Mouse (Mus musculus) CH12.LX (cell line): ENCODE results near the gene Cdh23. TPM values are rescaled to one million over a fixed set of nuclear protein-coding genes. Genes with fewer than 3 reads are reported as not detected.

Experiments used
- DNase-seq: peaks from one replicate; pipeline ENCODE4 v3.0.0-alpha.2; 2013; ENCODE audit errors: extremely low read depth
- H3K27ac ChIP-seq: 2 replicates; pipeline ENCODE4 v1.5.1; 2012; ENCODE audit warnings: low read depth, mild to moderate bottlenecking, control low read depth, moderate library complexity; ENCODE audit not compliant: insufficient read depth
- H3K27me3 ChIP-seq: replicated peaks from 2 replicates; pipeline ENCODE3; 2012; ENCODE audit warnings: inconsistent platforms
- H3K36me3 ChIP-seq, 2 experiments: replicated peaks in 1 of 2; 2 replicates each; pipeline versions ENCODE3 to v1.6.1; 2012; ENCODE audit warnings: inconsistent platforms in 1 of 2, low read length in 1 of 2, mild to moderate bottlenecking in 1 of 2, mixed read lengths in 1 of 2, moderate library complexity in 1 of 2; ENCODE audit not compliant: control insufficient read depth in 1 of 2, insufficient read depth in 1 of 2
- H3K4me1 ChIP-seq, 2 experiments: 2 replicates each; pipeline ENCODE4 v1.6.1; 2012; ENCODE audit warnings: inconsistent platforms in 1 of 2, moderate library complexity in 1 of 2; ENCODE audit not compliant: insufficient read depth in 2 of 2, control insufficient read depth in 1 of 2
- H3K4me2 ChIP-seq: 2 replicates; pipeline ENCODE4 v1.6.1; 2012; ENCODE audit warnings: low read depth, mild to moderate bottlenecking, control low read depth; ENCODE audit not compliant: poor library complexity, insufficient read depth, severe bottlenecking
- H3K4me3 ChIP-seq, 3 experiments: fragments of 150-350 bp in 1 of 3; sonication (generic) in 1 of 3; replicated peaks in 1 of 3; 2 replicates each; pipeline versions ENCODE3 to v1.5.1; 2011 to 2012; ENCODE audit warnings: low read depth in 2 of 3, low read length in 2 of 3, mild to moderate bottlenecking in 2 of 3, moderate library complexity in 2 of 3, control low read depth in 1 of 3, improper control_type of control experiment in 1 of 3, inconsistent platforms in 1 of 3, mixed read lengths in 1 of 3; ENCODE audit not compliant: poor library complexity in 1 of 3
- H3K79me2 ChIP-seq: replicated peaks from 2 replicates; pipeline ENCODE4 v1.6.1; 2012; ENCODE audit warnings: mild to moderate bottlenecking, moderate library complexity; ENCODE audit not compliant: control insufficient read depth, poor library complexity, insufficient read depth, severe bottlenecking; ENCODE audit errors: extremely low read depth
- H3K9ac ChIP-seq: 2 replicates; pipeline ENCODE4 v1.6.1; 2012; ENCODE audit warnings: low read depth, mild to moderate bottlenecking, control low read depth, moderate library complexity; ENCODE audit not compliant: insufficient read depth
- H3K9me3 ChIP-seq: replicated peaks from 2 replicates; pipeline ENCODE3; 2012; ENCODE audit warnings: low read length, inconsistent platforms, mixed read lengths
- BHLHE40 ChIP-seq: IDR thresholded peaks from 2 replicates; pipeline ENCODE4 v1.6.1; 2011; ENCODE audit warnings: mild to moderate bottlenecking, low read depth, low read length, improper control_type of control experiment
- CHD2 ChIP-seq: IDR thresholded peaks from 2 replicates; pipeline ENCODE4 v1.6.1; 2011; ENCODE audit warnings: low read length, improper control_type of control experiment
- CTCF ChIP-seq, 2 experiments: IDR thresholded peaks in 1 of 2; conservative IDR thresholded peaks in 1 of 2; 2 replicates each; pipeline ENCODE4 v1.5.1; 2011 to 2012; ENCODE audit warnings: low read depth in 2 of 2, low read length in 2 of 2, improper control_type of control experiment in 1 of 2, inconsistent platforms in 1 of 2, mild to moderate bottlenecking in 1 of 2, moderate library complexity in 1 of 2
- E2F4 ChIP-seq: IDR thresholded peaks from 2 replicates; pipeline ENCODE4 v1.6.1; 2011; ENCODE audit warnings: low read depth, low read length, improper control_type of control experiment; ENCODE audit not compliant: insufficient replicate concordance
- EP300 ChIP-seq: IDR thresholded peaks from 2 replicates; pipeline ENCODE4 v1.6.1; 2011; ENCODE audit warnings: low read length, improper control_type of control experiment
- ETS1 ChIP-seq: conservative IDR thresholded peaks from 2 replicates; pipeline ENCODE4 v1.6.1; 2012; ENCODE audit warnings: low read depth, mild to moderate bottlenecking, inconsistent platforms, low read length, improper control_type of control experiment, moderate library complexity
- GABPA ChIP-seq: IDR thresholded peaks from 2 replicates; pipeline ENCODE4 v1.6.1; 2012; ENCODE audit warnings: low read depth, low read length, improper control_type of control experiment, inconsistent platforms; ENCODE audit not compliant: insufficient replicate concordance
- HCFC1 ChIP-seq: IDR thresholded peaks from 2 replicates; pipeline ENCODE4 v1.6.1; 2012; ENCODE audit warnings: low read depth, mild to moderate bottlenecking, inconsistent platforms, low read length, improper control_type of control experiment
- IRF4 ChIP-seq: IDR thresholded peaks from 2 replicates; pipeline ENCODE4 v1.6.1; 2014; ENCODE audit warnings: low read depth, mild to moderate bottlenecking, inconsistent platforms, low read length, improper control_type of control experiment
- JUN ChIP-seq: IDR thresholded peaks from 2 replicates; pipeline ENCODE4 v1.6.1; 2011; ENCODE audit warnings: low read depth, mild to moderate bottlenecking, low read length, improper control_type of control experiment, moderate library complexity; ENCODE audit not compliant: insufficient read depth
- JUND ChIP-seq: conservative IDR thresholded peaks from 2 replicates; pipeline ENCODE4 v1.6.1; 2011; ENCODE audit warnings: low read depth, low read length, improper control_type of control experiment
- MAFK ChIP-seq: IDR thresholded peaks from 2 replicates; pipeline ENCODE4 v1.6.1; 2011; ENCODE audit warnings: low read length, improper control_type of control experiment; ENCODE audit not compliant: insufficient replicate concordance
- MAX ChIP-seq: IDR thresholded peaks from 2 replicates; pipeline ENCODE4 v1.6.1; 2011; ENCODE audit warnings: low read length, improper control_type of control experiment
- MAZ ChIP-seq: IDR thresholded peaks from 2 replicates; pipeline ENCODE4 v1.6.1; 2012; ENCODE audit warnings: low read depth, mild to moderate bottlenecking, inconsistent platforms, low read length, improper control_type of control experiment, moderate library complexity
- MXI1 ChIP-seq: IDR thresholded peaks from 2 replicates; pipeline ENCODE4 v1.6.1; 2011; ENCODE audit warnings: mild to moderate bottlenecking, low read depth, low read length, improper control_type of control experiment
- MYC ChIP-seq: IDR thresholded peaks from 2 replicates; pipeline ENCODE4 v1.6.1; 2011; ENCODE audit warnings: low read depth, mild to moderate bottlenecking, improper control_type of control experiment, low read length
- NELFE ChIP-seq: IDR thresholded peaks from 2 replicates; pipeline ENCODE4 v1.6.1; 2011; ENCODE audit warnings: low read depth, low read length, improper control_type of control experiment
- POLR2A ChIP-seq: IDR thresholded peaks from 2 replicates; pipeline ENCODE4 v1.6.1; 2011; ENCODE audit warnings: low read depth, mild to moderate bottlenecking, improper control_type of control experiment, low read length
- POLR2AphosphoS2 ChIP-seq: IDR thresholded peaks from 2 replicates; pipeline ENCODE4 v1.6.1; 2011; ENCODE audit warnings: low read depth, low read length, improper control_type of control experiment
- RCOR1 ChIP-seq: conservative IDR thresholded peaks from 2 replicates; pipeline ENCODE4 v1.6.1; 2012; ENCODE audit warnings: low read depth, mild to moderate bottlenecking, inconsistent platforms, low read length, improper control_type of control experiment
- SIN3A ChIP-seq: IDR thresholded peaks from 2 replicates; pipeline ENCODE4 v1.6.1; 2012; ENCODE audit warnings: low read length, improper control_type of control experiment, inconsistent platforms
- TCF12 ChIP-seq: IDR thresholded peaks from 2 replicates; pipeline ENCODE4 v1.6.1; 2014; ENCODE audit warnings: low read depth, mild to moderate bottlenecking, inconsistent platforms, low read length, improper control_type of control experiment
- USF2 ChIP-seq: conservative IDR thresholded peaks from 2 replicates; pipeline ENCODE4 v1.6.1; 2011; ENCODE audit warnings: low read depth, low read length, improper control_type of control experiment
- ZC3H11A ChIP-seq: IDR thresholded peaks from 2 replicates; pipeline ENCODE4 v1.6.1; 2012; ENCODE audit warnings: low read depth, mild to moderate bottlenecking, inconsistent platforms, low read length, improper control_type of control experiment
- ZKSCAN1 ChIP-seq: IDR thresholded peaks from 2 replicates; pipeline ENCODE4 v1.6.1; 2012; ENCODE audit warnings: low read depth, inconsistent platforms, low read length, improper control_type of control experiment, borderline replicate concordance
- dilution Hi-C: fragments of 300-500 bp; cut with MboI; formaldehyde crosslinking; loops from 2 replicates; pipeline ENCODE4 v1.14.3; 2020; ENCODE audit warnings: low sequenced_read_pairs; ENCODE audit not compliant: extremely low pct_unique_long_range_greater_than_20kb, extremely low pct_ligation_motif_present
- in situ Hi-C: fragments of 300-500 bp; cut with MboI; formaldehyde crosslinking; loops from 3 replicates; pipeline ENCODE4 v1.14.3; 2019; ENCODE audit warnings: low sequenced_read_pairs, low pct_ligation_motif_present, low pct_unique_long_range_greater_than_20kb, mixed read lengths
- polyA plus RNA-seq: library from polyadenylated mRNA; unstranded; fragments of >175 nt; gene quantifications from 2 replicates; pipeline ENCODE4 v1.2.1, GENCODE M21; 2012; ENCODE audit warnings: low read depth; ENCODE audit not compliant: insufficient read length
- total RNA-seq, 2 experiments: library from RNA; depleted of rRNA; stranded (reverse); fragments of 300-350 nt in 1 of 2; fragments of >200 nt in 1 of 2; gene quantifications; 2 replicates each; pipeline ENCODE4 v1.2.3; 2012 to 2014

Cdh23 gene
- total and polyA plus RNA-seq, 3 experiments, result 0.20 to 0.73 (median 0.30) TPM

- DNase-seq, result no peak
- dilution Hi-C loops, result no loop called here
- TF ChIP-seq MYC (no peak), BHLHE40 (no peak)
- Histone ChIP-seq H3K79me2 (no peaks in the 10 kb centered on the region), H3K27ac (no peak overlapping the region), H3K4me2 (no peak overlapping the region), H3K36me3 (no peaks in the 10 kb centered on the region), H3K27me3 (no peaks in the 10 kb centered on the region), H3K4me1 (peaks cover 5 to 22% of the 10 kb centered on the region in 2 experiments), H3K9ac (no peak overlapping the region), H3K9me3 (no peaks in the 10 kb centered on the region), H3K4me3 (no peak overlapping the region)
- in situ Hi-C loops, result no loop called here
These were observed 427.6 kb downstream of the Cdh23 start for GRCm38 (mm10) chr10:60268738-60269137.

GRCm38 (mm10) chr10:60266842-60267401 lies 429.4 kb downstream of the Cdh23 start:
- H3K4me3 ChIP-seq, result no peak overlapping the region
- no peaks in the 10 kb centered on the region for H3K9me3 ChIP-seq
- TF ChIP-seq MAZ (no peak), USF2 (no peak), ZC3H11A (no peak), JUND (no peak), RCOR1 (no peak), MYC (no peak), POLR2A (no peak), NELFE (no peak), ETS1 (no peak), MAX (no peak), IRF4 (no peak), CTCF (conservative IDR thresholded peaks at IDR 0.05 in 1 of 2, IDR thresholded peaks at IDR 0.05 in 1 of 2; ENCODE audit: low read depth in 2 of 2, low read length in 2 of 2) (no peak), GABPA (no peak), JUN (no peak)
- H3K27me3 ChIP-seq, result no peaks in the 10 kb centered on the region
- no peak for DNase-seq
- dilution Hi-C loops, result no loop called here
- no peak overlapping the region for H3K27ac ChIP-seq
- H3K4me2 ChIP-seq, result no peak overlapping the region
- H3K9ac ChIP-seq, result no peak overlapping the region
- H3K79me2 ChIP-seq, result no peaks in the 10 kb centered on the region
- H3K36me3 ChIP-seq, result no peaks in the 10 kb centered on the region
- peaks cover 13 to 25% of the 10 kb centered on the region in 2 experiments for H3K4me1 ChIP-seq
- in situ Hi-C loops, result no loop called here

- no peak for DNase-seq
- Histone ChIP-seq H3K9ac (no peak overlapping the region), H3K27ac (no peak overlapping the region), H3K79me2 (no peaks in the 10 kb centered on the region), H3K9me3 (no peaks in the 10 kb centered on the region), H3K4me3 (no peak overlapping the region), H3K4me2 (no peak overlapping the region), H3K27me3 (no peaks in the 10 kb centered on the region), H3K36me3 (no peaks in the 10 kb centered on the region)
- in situ Hi-C loops (no loop called here), dilution Hi-C loops (no loop called here)
- TF ChIP-seq SIN3A, result no peak
- TF ChIP-seq POLR2AphosphoS2, result no peak
- TF ChIP-seq JUN, result no peak
- TF ChIP-seq USF2, result no peak
- no peak for TF ChIP-seq EP300
- no peak for TF ChIP-seq IRF4
- no peak for TF ChIP-seq MXI1
- no peak for TF ChIP-seq BHLHE40
- no peak for TF ChIP-seq HCFC1
- TF ChIP-seq CHD2, result no peak
- no peak for TF ChIP-seq ZKSCAN1
- no peak for TF ChIP-seq E2F4
- TF ChIP-seq MAFK, result no peak
- TF ChIP-seq TCF12, result no peak
- TF ChIP-seq, all 38 proteins: peak for 0
- H3K4me1 ChIP-seq, result peaks cover 25 to 41% of the 10 kb centered on the region in 2 experiments
These were observed 431.0 kb downstream of the Cdh23 start for GRCm38 (mm10) chr10:60265252-60265651.
